Mouse (Mus musculus) intestine, embryonic 16.5 days (tissue): ENCODE measurements around the gene Galk1. TPM values are rescaled to one million over a fixed set of nuclear protein-coding genes. Genes with fewer than 3 reads are reported as not detected.

ENCODE experiments used
- ATAC-seq: fragments of 200-750 bp; cut with Nextera tagmentation; 2 replicates; pipeline ENCODE4 v1.8.0; 2017; ENCODE audit warnings: moderate TSS enrichment, moderate library complexity
- H3K27ac ChIP-seq: fragments of 300-500 bp; sonication (generic); 2 replicates; pipeline ENCODE4 v1.5.1; 2014; ENCODE audit warnings: mild to moderate bottlenecking, low read length
- H3K27me3 ChIP-seq: fragments of 300-500 bp; sonication (generic); replicated peaks from 2 replicates; pipeline ENCODE4 v1.6.1; 2014; ENCODE audit warnings: low read length, control low read depth, mixed read lengths; ENCODE audit not compliant: control insufficient read depth, insufficient read depth
- H3K36me3 ChIP-seq: fragments of 300-500 bp; sonication (generic); 2 replicates; pipeline ENCODE4 v1.6.1; 2014; ENCODE audit warnings: low read length, control low read depth; ENCODE audit not compliant: control insufficient read depth, insufficient read depth
- H3K4me1 ChIP-seq: fragments of 300-500 bp; sonication (generic); 2 replicates; pipeline ENCODE4 v1.6.1; 2014; ENCODE audit warnings: low read length, control low read depth, mixed read lengths; ENCODE audit not compliant: control insufficient read depth, insufficient read depth
- H3K4me2 ChIP-seq: fragments of 300-500 bp; sonication (generic); 2 replicates; pipeline ENCODE4 v1.6.1; 2014; ENCODE audit warnings: low read depth, low read length, control low read depth
- H3K4me3 ChIP-seq: fragments of 300-500 bp; sonication (generic); 2 replicates; pipeline ENCODE4 v1.5.1; 2014; ENCODE audit warnings: mild to moderate bottlenecking, low read length
- H3K9ac ChIP-seq: fragments of 300-500 bp; sonication (generic); 2 replicates; pipeline ENCODE4 v1.6.1; 2014; ENCODE audit warnings: low read depth, low read length
- H3K9me3 ChIP-seq: fragments of 300-500 bp; sonication (generic); 2 replicates; pipeline ENCODE4 v1.6.1; 2016; ENCODE audit warnings: low read length, control low read depth; ENCODE audit not compliant: control insufficient read depth
- WGBS: fragments of 180-500 bp; shearing (Covaris S2); extraction: QIAGEN DNeasy Blood & Tissue Kit; methylation state at CpG from one replicate; pipeline ENCODE4 v1.1.7; 2014; 5-methylcytosine and 5-hydroxymethylcytosine counted together
- polyA plus RNA-seq: library from polyadenylated mRNA; unstranded; fragments of >200 nt; fragmentation: Nextera tagmentation; extraction: Ambion mirVana; gene quantifications from 2 replicates; pipeline ENCODE4 v1.2.1, GENCODE M21; 2015

Galk1 gene
- 360 and 389 TPM in 2 replicates for polyA plus RNA-seq

DNA sequence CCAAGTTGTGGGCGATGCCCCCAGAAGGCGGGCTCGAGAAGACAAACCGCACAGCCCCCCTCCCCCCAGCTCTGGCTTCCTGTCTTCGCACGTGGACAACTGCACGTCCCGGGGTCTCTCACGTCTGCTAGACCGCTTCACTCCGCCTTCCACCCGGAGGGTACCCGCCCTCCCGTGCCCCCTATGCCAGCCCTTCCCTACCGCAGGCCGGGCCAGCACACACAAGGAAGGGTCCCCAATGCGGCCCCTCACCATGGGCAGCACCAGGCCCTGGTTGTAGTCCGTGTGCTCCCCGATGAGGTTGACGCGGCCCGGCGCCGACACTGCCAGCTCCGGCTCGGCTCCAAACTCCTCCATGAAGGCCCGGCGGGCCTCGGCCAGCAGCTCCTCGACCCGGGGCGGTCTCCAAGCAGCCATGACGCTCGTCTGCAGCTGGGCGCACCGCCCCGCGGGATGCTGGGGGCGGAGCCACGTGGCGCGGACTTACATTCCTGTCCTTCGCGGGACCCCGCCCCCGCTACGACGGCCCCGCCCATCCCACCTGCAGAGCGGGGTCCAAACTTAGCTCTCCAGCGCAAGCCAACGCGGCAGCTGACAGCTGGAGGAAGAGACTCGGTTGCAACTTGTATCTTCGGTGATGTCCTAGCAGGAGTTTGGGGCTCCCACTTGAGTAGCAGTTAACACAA, at the start of gene Galk1:
Gene Galk1 (minus strand): TSS at position 458 of the 686 bp plus-strand sequence.
- H3K27ac ChIP-seq, result peak within 1 kb of the TSS; percentile 96
- WGBS, result under 1% methylated on average over 55 of the region's 55 CpGs
- H3K36me3 ChIP-seq, result peaks cover 7% of the 10 kb centered on the region; the same call in 1 of the 2 replicates
- H3K4me2 ChIP-seq, result peak within 1 kb of the TSS; percentile 77
- peak within 1 kb of the TSS; percentile 80 for H3K4me3 ChIP-seq
- no peaks in the 10 kb centered on the region for H3K9me3 ChIP-seq
- peak within 1 kb of the TSS; percentile 92 for H3K9ac ChIP-seq
- peak; percentile 89 for ATAC-seq
- H3K4me1 ChIP-seq, result peaks cover 20% of the 10 kb centered on the region
- no peaks in the 10 kb centered on the region for H3K27me3 ChIP-seq

DNA sequence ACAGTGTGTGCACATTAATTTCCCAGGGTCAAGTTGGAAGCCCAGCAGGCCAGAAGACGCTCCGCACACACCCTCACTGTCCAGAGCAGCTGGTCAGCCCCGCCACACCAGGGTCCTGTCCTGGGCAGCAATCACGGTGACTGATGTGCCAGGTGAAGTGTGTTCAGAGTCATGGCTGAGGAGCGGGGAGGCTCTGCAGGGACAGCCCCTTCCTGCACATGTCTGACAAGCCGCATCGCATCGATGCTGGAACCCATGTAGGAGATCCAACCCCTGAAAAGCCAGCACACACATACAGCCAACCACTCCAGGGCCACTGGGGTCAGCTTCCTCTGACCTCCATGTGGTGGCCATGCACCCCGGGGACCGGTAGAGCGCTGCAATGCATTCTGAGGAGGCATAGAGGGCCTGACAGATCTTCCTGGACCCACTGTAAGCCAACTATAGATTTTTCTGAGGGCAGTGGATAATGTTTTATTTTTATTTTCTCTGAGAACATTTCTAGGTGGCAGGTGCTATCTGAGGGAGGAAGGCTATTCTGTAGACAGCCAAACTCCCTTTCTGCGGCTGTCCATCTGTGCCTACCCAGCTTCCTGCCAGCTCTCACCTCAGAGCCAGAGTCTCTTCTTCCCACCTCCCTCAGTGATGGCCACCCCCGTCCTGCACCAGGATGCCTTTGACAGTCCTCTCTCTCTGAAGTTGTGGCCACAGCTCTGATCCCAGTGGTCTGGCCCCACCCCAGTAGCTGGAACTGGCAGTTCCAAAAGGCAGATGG, 49.3 kb upstream of the Galk1 start:
- Histone ChIP-seq H3K4me2 (no peak overlapping the region), H3K4me1 (peaks cover 5% of the 10 kb centered on the region; the same call in 1 of the 2 replicates), H3K27ac (no peak overlapping the region), H3K4me3 (no peak overlapping the region), H3K9me3 (no peaks in the 10 kb centered on the region), H3K9ac (no peak overlapping the region), H3K36me3 (peaks cover 29% of the 10 kb centered on the region), H3K27me3 (no peaks in the 10 kb centered on the region)
- 88% methylated on average over 13 of the region's 13 CpGs for WGBS
- ATAC-seq, result no peak

GRCm38 (mm10) chr11:116060596-116060995, 48.1 kb upstream of the Galk1 start:
- peaks cover 35% of the 10 kb centered on the region for H3K36me3 ChIP-seq
- peaks cover 5% of the 10 kb centered on the region; the same call in 1 of the 2 replicates for H3K4me1 ChIP-seq
- ATAC-seq, result no peak; the same call in 1 of the 2 replicates
- H3K27ac ChIP-seq, result 0 out of 2 replicates have a peak overlapping the region, but pooled peaks have one; percentile 6
- H3K4me2 ChIP-seq, result no peak overlapping the region
- H3K9ac ChIP-seq, result no peak overlapping the region
- H3K4me3 ChIP-seq, result no peak overlapping the region
- H3K9me3 ChIP-seq, result no peaks in the 10 kb centered on the region
- WGBS, result 67% methylated on average over 9 of the region's 9 CpGs
- no peaks in the 10 kb centered on the region for H3K27me3 ChIP-seq

DNA sequence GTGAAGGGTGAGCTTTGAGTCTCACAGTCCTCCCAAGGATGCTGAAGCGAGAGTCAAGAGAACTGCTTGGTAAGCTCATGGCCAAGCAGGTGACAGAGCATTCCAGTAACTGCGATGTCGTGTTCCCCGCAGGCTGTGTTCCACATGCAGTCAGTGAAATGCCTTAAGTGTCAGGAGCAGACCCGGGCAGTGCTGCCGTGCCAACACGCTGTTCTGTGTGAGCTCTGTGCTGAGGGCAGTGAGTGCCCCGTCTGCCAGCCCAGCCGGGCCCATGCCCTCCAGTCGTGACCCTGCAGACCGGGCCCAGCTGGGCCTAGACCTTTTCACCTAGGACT, 47.1 kb upstream of the Galk1 start:
- Histone ChIP-seq H3K9ac (no peak overlapping the region), H3K9me3 (no peaks in the 10 kb centered on the region), H3K4me2 (no peak overlapping the region), H3K36me3 (peaks cover 43% of the 10 kb centered on the region), H3K4me1 (peaks cover 5% of the 10 kb centered on the region; the same call in 1 of the 2 replicates), H3K27ac (no peak overlapping the region), H3K4me3 (no peak overlapping the region), H3K27me3 (no peaks in the 10 kb centered on the region)
- no peak for ATAC-seq
- 92% methylated on average over 11 of the region's 11 CpGs for WGBS

DNA sequence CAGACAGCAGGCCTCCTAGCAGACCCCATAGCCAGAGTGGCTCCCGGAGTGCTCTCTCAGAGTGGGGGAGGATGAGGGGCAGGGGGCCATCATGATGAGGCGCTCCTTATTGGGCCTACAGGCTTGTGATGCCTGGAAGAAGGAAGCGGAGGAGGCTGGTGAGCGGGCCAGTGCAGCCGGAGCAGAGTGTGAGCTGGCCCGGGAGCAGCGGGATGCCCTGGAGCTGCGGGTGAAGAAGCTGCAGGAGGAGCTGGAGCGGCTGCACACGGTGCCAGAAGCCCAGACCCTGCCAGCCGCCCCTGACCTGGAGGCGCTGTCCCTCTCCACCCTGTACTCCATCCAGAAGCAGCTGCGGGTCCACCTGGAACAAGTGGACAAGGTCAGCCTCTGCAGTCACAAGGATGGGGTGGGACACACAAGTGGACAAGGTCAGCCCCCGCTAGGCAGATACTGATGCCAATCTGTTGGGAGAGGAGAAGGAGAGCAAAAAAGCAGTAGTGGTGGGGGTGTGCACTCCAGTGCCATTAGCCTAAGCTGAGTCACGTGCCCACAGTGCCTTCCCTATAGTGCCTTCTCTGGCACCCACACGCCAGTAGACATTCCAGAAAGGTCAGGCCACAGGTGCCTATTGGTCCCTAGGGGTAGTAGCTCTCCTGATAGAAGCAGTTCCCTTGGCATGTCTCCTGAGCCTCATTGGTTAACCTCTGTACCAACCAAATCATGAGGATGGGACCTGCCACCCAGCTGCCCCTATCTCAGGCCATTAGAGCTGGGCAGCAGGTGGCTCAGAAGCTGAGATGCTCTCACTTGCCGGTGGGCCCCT, 46.6 kb upstream of the Galk1 start:
- H3K9me3 ChIP-seq, result no peaks in the 10 kb centered on the region
- H3K9ac ChIP-seq, result no peak overlapping the region
- H3K27me3 ChIP-seq, result no peaks in the 10 kb centered on the region
- H3K27ac ChIP-seq, result no peak overlapping the region
- no peak overlapping the region for H3K4me2 ChIP-seq
- H3K36me3 ChIP-seq, result peaks cover 48% of the 10 kb centered on the region
- ATAC-seq, result no peak
- WGBS, result 89% methylated on average over 17 of the region's 17 CpGs
- H3K4me1 ChIP-seq, result peaks cover 5% of the 10 kb centered on the region; the same call in 1 of the 2 replicates
- no peak overlapping the region for H3K4me3 ChIP-seq

DNA sequence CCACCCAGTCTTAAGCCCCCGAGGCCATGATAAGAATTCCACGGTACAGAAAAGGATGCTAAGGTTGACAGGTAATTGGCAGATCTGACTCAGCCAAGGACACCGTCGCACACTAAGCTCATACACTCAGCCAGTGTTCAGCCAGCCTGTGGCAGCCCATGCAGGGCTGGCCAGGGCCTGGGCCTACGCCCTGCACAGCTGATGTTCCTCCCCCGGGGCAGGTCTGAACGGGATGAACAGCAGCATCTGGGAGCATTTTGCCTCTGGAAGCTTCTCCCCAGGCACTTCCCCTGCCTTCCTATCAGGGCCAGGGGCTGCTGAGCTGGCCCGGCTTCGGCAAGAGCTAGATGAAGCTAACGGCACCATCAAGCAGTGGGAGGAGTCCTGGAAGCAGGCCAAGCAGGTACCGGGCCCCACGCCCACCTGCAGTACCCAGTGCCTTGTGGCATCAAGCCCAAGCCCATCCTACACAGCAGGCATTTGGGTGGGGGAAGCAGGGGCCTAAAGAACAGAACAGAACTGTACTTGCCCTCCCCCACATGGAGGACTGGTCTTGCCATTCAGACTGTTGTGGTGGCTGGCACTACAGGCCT, 45.6 kb upstream of the Galk1 start:
- 72% methylated on average over 12 of the region's 12 CpGs for WGBS
- H3K9me3 ChIP-seq, result no peaks in the 10 kb centered on the region
- no peak overlapping the region for H3K4me3 ChIP-seq
- no peak for ATAC-seq
- no peak overlapping the region for H3K4me2 ChIP-seq
- H3K27me3 ChIP-seq, result no peaks in the 10 kb centered on the region
- H3K27ac ChIP-seq, result no peak overlapping the region
- H3K9ac ChIP-seq, result no peak overlapping the region
- peaks cover 5% of the 10 kb centered on the region; the same call in 1 of the 2 replicates for H3K4me1 ChIP-seq
- peaks cover 55% of the 10 kb centered on the region for H3K36me3 ChIP-seq

GRCm38 (mm10) chr11:116057237-116057881, 44.8 kb upstream of the Galk1 start:
- no peaks in the 10 kb centered on the region for H3K27me3 ChIP-seq
- H3K27ac ChIP-seq, result no peak overlapping the region
- H3K9ac ChIP-seq, result no peak overlapping the region
- no peak for ATAC-seq
- H3K4me2 ChIP-seq, result no peak overlapping the region
- peaks cover 5% of the 10 kb centered on the region; the same call in 1 of the 2 replicates for H3K4me1 ChIP-seq
- no peaks in the 10 kb centered on the region for H3K9me3 ChIP-seq
- no peak overlapping the region for H3K4me3 ChIP-seq
- 82% methylated on average over 4 of the region's 4 CpGs for WGBS
- peaks cover 55% of the 10 kb centered on the region for H3K36me3 ChIP-seq

DNA sequence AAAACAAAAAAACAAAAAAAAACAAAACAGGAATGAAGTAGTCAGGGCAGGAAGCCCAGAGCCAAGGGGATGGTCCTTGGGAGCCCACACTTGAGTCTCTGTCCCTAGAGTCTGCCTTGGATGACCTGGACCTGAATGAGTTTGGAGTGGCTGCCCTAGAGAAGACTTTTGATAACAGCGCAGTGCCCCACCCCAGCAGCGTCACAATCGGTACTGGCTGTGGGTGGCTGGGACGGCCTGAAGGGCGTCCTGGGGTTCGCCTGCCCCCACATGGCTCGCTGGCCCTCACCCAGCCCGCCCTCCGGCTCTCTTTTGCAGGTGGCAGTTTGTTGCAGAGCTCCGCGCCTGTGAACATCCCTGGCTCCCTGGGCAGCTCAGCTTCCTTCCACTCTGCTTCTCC, 43.4 kb upstream of the Galk1 start:
- H3K36me3 ChIP-seq, result peaks cover 57% of the 10 kb centered on the region
- WGBS, result 92% methylated on average over 11 of the region's 11 CpGs
- ATAC-seq, result no peak

More for the DNA sequence above, 43.4 kb upstream of the Galk1 start:
- Histone ChIP-seq H3K9ac (no peak overlapping the region), H3K4me1 (peaks cover 5% of the 10 kb centered on the region; the same call in 1 of the 2 replicates), H3K9me3 (no peaks in the 10 kb centered on the region), H3K27me3 (no peaks in the 10 kb centered on the region), H3K27ac (no peak overlapping the region), H3K4me3 (no peak overlapping the region), H3K4me2 (no peak overlapping the region)
